Mouse (Mus musculus): ENCODE measurements around the gene Col6a4. TPM values are rescaled to one million over a fixed set of nuclear protein-coding genes. Genes with fewer than 3 reads are reported as not detected.

Gene Col6a4
- total RNA-seq, 2 experiments from 2014 or later = 0.02 to 0.05 TPM

GRCm38 (mm10) chr9:106077953-106078352 is 18.6 kb downstream of the Col6a4 start:
- DNase-seq = peak; percentile 14 to 24
- intact Hi-C loops (cut with DNase I) = no loop called here

GRCm38 (mm10) chr9:106076234-106076633 is 20.3 kb downstream of the Col6a4 start:
- intact Hi-C loops (cut with DNase I) = no loop called here
- DNase-seq = no peak

DNA sequence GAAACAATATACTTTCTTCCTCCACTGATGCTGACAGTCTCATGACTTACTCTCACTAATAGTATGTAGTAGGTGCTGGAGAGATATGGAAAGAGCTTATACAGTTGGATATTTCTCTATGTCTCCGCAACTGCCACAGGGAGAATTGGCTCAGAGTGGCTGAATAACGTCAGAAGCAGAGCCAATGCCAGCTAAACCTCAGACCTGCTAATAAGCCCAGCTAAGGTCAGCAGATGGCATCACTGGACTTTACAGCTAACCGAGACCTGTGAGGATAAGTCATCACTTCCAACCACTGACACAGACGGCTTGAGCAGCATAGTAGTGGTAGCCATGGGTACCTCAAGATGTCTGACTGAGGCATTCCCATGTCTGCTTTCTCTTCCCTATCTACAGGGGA is 22.6 kb downstream of the Col6a4 start:
- DNase-seq = no peak
- intact Hi-C loops (cut with DNase I) = no loop called here

DNA sequence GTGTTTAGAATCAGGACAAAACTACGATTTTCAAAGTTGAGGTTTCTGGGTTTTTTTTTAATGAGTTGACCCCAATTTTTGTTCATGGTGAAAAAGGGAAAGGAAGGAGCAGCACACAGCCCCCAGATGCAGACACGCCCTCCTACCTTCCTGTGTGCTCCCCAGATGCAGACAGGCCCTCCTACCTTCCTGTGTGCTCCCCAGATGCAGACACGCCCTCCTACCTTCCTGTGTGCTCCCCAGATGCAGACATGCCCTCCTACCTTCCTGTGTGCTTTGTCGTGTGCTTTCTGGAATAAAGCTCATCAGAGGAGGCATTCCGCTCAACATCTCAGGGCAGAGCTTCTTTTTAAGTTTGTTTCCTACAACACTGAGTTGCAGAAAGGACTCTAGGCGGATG is 24.9 kb downstream of the Col6a4 start:
- intact Hi-C loops (cut with DNase I) = no loop called here
- no peak for DNase-seq

DNA sequence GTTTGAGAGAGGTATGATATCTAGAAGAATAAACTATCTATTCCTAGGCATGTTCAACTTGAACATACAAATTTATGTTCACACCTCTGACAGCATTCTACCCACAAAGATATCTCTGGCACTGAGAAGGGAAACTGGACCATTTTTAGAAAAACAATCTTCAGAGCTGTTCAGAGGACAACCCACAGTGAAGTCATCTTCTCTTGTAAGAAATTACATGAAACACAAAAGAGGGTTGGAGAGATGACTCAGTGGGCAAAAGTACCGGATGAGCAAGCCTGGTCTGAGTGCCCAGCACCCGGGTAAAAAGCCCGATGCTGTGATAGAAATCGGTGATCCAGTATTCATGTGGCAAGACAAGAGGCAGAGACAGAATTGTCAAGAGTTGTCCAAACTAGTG is 43.1 kb downstream of the Col6a4 start:
- intact Hi-C loops (cut with DNase I) = no loop called here
- no peak for DNase-seq

- DNase-seq = no peak
- intact Hi-C loops (cut with DNase I) = loop anchor here (5.0 kb wide), 1 partner anchor 187 kb away; no protein-coding TSS in a partner anchor
Measured at GRCm38 (mm10) chr9:106043921-106044503, 52.6 kb downstream of the Col6a4 start.

GRCm38 (mm10) chr9:106039915-106040659 is 56.5 kb downstream of the Col6a4 start:
- DNase-seq = peak in 1 of 2 experiments; percentile 6
- intact Hi-C loops (cut with DNase I) = loop anchor here (2.0 to 5.0 kb wide), 2 partner anchors 183 to 345 kb away; no protein-coding TSS in a partner anchor

DNA sequence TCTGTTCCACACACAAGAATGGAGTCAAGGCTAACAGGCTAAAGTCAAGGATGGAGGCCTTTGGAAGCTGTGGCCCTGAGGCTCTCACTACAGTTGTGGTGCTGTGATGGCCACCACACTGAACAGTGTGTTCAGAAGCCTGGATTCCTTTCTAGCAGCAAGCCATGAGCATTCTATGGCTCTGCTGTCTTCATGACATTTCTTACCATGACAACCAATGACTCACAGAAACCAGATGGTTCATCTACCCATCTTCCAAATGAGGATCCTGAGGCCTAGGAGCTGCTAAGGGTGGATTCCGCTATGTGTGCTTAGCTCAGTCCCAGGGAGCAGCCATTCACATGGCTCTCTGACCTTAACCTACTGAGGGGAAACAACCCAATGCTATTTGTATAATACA is 57.3 kb downstream of the Col6a4 start:
- intact Hi-C loops (cut with DNase I) = loop anchor here (2.0 kb wide), 1 partner anchor 344 kb away; no protein-coding TSS in a partner anchor
- no peak for DNase-seq

- intact Hi-C loops (cut with DNase I) = loop anchor here (2.0 kb wide), 1 partner anchor 344 kb away; no protein-coding TSS in a partner anchor
- peak; percentile 50 to 79 for DNase-seq
Measured at GRCm38 (mm10) chr9:106038865-106039264, 57.7 kb downstream of the Col6a4 start.

- intact Hi-C loops (cut with DNase I) = no loop called here
- no peak for DNase-seq
Measured at GRCm38 (mm10) chr9:106015666-106016065, 80.9 kb downstream of the Col6a4 start.

DNA sequence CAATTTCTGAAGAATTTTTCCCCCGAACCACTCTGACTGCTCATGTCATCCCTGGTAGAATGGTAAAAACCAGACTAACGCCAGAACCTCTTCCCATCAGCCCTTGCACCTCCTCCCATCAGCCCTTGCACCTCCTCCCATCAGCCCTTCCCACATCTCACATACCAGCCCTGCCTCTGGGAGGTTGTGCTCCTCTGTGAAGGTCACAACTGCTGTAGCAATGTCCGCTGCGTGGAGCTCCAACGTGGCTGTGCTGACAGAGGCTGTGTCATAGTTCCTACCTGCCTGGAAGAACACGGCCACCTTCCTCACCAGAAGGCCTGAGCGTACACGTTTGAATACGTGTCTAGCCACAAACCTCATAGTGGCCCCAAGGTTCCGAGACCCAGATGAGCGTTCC is 83.4 kb downstream of the Col6a4 start:
- no peak for DNase-seq
- intact Hi-C loops (cut with DNase I) = no loop called here

- DNase-seq = no peak
- intact Hi-C loops (cut with DNase I) = no loop called here
Measured at GRCm38 (mm10) chr9:105997955-105998354, 98.6 kb downstream of the Col6a4 start.

- intact Hi-C loops (cut with DNase I) = no loop called here
Measured at GRCm38 (mm10) chr9:105992425-105992824, 104.2 kb downstream of the Col6a4 start.

GRCm38 (mm10) chr9:105990099-105990498 is 106.5 kb downstream of the Col6a4 start:
- no peak for DNase-seq
- intact Hi-C loops (cut with DNase I) = no loop called here

More at GRCm38 (mm10) chr9:105992425-105992824, 104.2 kb downstream of the Col6a4 start:
- no peak for DNase-seq

GRCm38 (mm10) chr9:105989468-105989867 is 107.1 kb downstream of the Col6a4 start:
- DNase-seq = no peak
- intact Hi-C loops (cut with DNase I) = no loop called here

DNA sequence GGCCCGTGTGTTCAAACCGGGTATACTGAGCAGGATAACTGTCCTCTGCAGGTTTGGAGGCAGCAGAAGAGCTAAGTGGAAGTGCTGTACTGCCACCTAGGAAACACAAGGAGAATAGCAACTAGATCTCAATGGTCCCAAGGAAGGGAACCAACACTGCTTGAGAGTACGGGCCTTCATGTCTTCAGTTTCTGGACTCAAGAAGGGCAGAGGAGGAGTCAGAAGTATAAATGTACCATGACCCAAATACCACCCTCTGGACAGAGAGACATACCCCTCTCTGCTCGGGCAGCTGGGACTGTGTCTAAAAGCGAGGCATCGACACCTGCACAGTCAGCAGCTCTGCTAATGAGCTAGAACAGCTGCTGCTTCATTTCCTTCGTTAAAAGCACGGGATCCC is 108.5 kb downstream of the Col6a4 start:
- intact Hi-C loops (cut with DNase I) = loop anchor here (1.0 kb wide), 1 partner anchor 295 kb away; no protein-coding TSS in a partner anchor
- DNase-seq = peak in 1 of 2 experiments; percentile 22

GRCm38 (mm10) chr9:105984931-105985519 is 111.6 kb downstream of the Col6a4 start:
- DNase-seq = no peak
- intact Hi-C loops (cut with DNase I) = no loop called here

- intact Hi-C loops (cut with DNase I) = no loop called here
- no peak for DNase-seq
Measured at GRCm38 (mm10) chr9:105978479-105978878, 118.1 kb downstream of the Col6a4 start.

DNA sequence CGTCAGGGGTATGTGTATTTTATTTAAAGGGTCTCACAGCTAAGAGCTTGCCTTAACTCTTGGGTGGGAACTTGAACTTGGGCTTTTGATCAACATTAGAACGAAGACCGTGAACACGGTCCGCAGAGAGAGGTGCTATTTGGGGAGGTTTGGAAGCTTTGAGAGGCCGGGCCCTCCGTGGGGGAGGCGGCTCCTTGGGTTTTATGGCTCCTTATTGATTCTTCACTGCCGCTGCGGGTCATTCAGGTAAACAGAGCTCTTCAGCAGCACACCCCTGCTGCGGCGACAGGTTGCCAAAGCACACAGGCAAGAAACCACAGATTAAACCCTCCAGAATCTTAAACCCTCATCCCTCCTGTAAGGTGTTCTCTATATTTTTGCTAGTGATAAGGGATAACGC is 119.7 kb downstream of the Col6a4 start:
- no peak for DNase-seq
- intact Hi-C loops (cut with DNase I) = no loop called here

GRCm38 (mm10) chr9:105976314-105976713 is 120.3 kb downstream of the Col6a4 start:
- DNase-seq = no peak
- intact Hi-C loops (cut with DNase I) = no loop called here

DNA sequence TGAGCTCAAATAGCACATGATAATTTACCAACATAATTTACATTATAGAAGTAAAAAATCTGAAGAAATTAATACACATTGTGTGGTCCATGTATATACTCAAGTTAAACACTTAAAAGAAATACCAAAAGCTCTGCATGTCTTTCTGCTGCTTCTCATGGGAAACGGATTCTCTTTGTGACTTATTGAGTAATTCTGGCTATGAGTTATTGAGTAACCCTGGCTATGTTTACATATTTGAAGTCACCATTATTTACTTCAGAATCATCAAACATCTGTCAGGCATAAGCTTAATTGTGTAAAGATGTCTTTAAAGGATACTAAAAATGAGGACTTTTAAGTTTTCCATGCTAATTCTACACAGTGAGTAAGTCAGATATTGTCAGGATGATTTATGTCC is 122.8 kb downstream of the Col6a4 start:
- intact Hi-C loops (cut with DNase I) = no loop called here
- no peak for DNase-seq

DNA sequence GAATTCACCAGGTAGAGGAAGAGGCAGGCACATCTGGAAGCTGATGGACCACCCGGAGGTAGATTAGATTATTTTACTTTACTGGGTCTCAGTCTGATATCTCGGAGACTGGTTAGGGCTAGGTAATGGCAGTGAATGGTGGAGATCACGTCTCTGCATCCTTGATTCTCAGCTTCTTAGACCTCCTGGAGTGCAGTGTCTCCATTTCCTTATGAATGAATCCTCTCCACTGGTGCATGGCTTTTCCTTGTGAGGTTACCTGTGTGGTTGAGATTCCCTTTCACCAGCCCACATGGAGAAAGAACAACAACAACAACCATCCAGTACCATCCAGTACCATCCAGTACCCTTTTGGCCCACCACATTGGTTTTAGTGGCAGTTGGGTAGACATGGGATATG is 124.6 kb downstream of the Col6a4 start:
- no peak for DNase-seq
- intact Hi-C loops (cut with DNase I) = no loop called here

Data from heart, postnatal 10 days (tissue).